Mouse (Mus musculus) heart, adult 2 months (tissue): ENCODE results near the gene Tcstv3.

Experiments
- CTCF ChIP-seq: fragments of 200-600 bp; IDR thresholded peaks from 2 replicates; pipeline ENCODE4 v1.8.1; 2022; ENCODE audit warnings: antibody characterized with exemption, mild to moderate bottlenecking, moderate library complexity
- EP300 ChIP-seq: fragments of 200-500 bp; IDR thresholded peaks from 2 replicates; pipeline ENCODE4 v1.6.1; 2011; ENCODE audit warnings: low read depth, low read length, control low read depth; ENCODE audit not compliant: insufficient read depth

GRCm38 (mm10) chr13:120278784-120279183, 37.9 kb upstream of the Tcstv3 start:
- no peak for TF ChIP-seq EP300
- TF ChIP-seq CTCF: no peak
